Mouse (Mus musculus) forebrain, postnatal 0 days (tissue): ENCODE results near the gene Fga. TPM values are rescaled to one million over a fixed set of nuclear protein-coding genes. Genes with fewer than 3 reads are reported as not detected.

Experiments
- ATAC-seq: fragments of 200-750 bp; cut with Nextera tagmentation; 2 replicates; pipeline ENCODE4 v1.8.0; 2017; ENCODE audit warnings: mild to moderate bottlenecking, moderate library complexity
- DNase-seq: peaks from one replicate; pipeline ENCODE4 v3.0.0-alpha.2; 2015
- H3K27ac ChIP-seq: fragments of 300-500 bp; sonication (generic); 2 replicates; pipeline ENCODE4 v1.5.1; 2014; ENCODE audit warnings: low read depth, mild to moderate bottlenecking, antibody characterized with exemption, low read length, moderate library complexity, mixed read lengths
- H3K27me3 ChIP-seq: fragments of 300-500 bp; sonication (generic); 2 replicates; pipeline ENCODE4 v1.6.1; 2014; ENCODE audit warnings: mild to moderate bottlenecking, low read length, mixed read lengths; ENCODE audit not compliant: insufficient read depth
- H3K36me3 ChIP-seq: fragments of 300-500 bp; sonication (generic); 2 replicates; pipeline ENCODE4 v1.6.1; 2014; ENCODE audit warnings: mild to moderate bottlenecking, moderate library complexity; ENCODE audit not compliant: insufficient read depth
- H3K4me1 ChIP-seq: fragments of 300-500 bp; sonication (generic); 2 replicates; pipeline ENCODE4 v1.6.1; 2014; ENCODE audit warnings: antibody characterized with exemption; ENCODE audit not compliant: insufficient read depth
- H3K4me2 ChIP-seq: fragments of 300-500 bp; sonication (generic); 2 replicates; pipeline ENCODE4 v1.6.1; 2014; ENCODE audit warnings: low read depth, mild to moderate bottlenecking, moderate library complexity
- H3K4me3 ChIP-seq: fragments of 300-500 bp; sonication (generic); 2 replicates; pipeline ENCODE4 v1.5.1; 2014; ENCODE audit warnings: low read depth, low read length, mixed read lengths
- H3K9ac ChIP-seq: fragments of 300-500 bp; sonication (generic); 2 replicates; pipeline ENCODE4 v1.6.1; 2014; ENCODE audit warnings: mild to moderate bottlenecking
- H3K9me3 ChIP-seq: fragments of 300-500 bp; sonication (generic); 2 replicates; pipeline ENCODE4 v1.6.1; 2016; ENCODE audit warnings: low read length
- CTCF ChIP-seq: sonication (generic); IDR thresholded peaks from 2 replicates; pipeline ENCODE4 v1.5.1; 2016; ENCODE audit warnings: antibody characterized with exemption, control low read depth, low read depth
- WGBS: fragments of 180-500 bp; shearing (Covaris S2); extraction: QIAGEN DNeasy Blood & Tissue Kit; methylation state at CpG from one replicate; pipeline ENCODE4 v1.1.7; 2014; 5-methylcytosine and 5-hydroxymethylcytosine counted together
- polyA plus RNA-seq: library from polyadenylated mRNA; unstranded; fragments of >200 nt; fragmentation: Nextera tagmentation; extraction: Ambion mirVana; gene quantifications from 2 replicates; pipeline ENCODE4 v1.2.1, GENCODE M21; 2015
- total RNA-seq: library from RNA; depleted of rRNA; stranded (reverse); fragments of >200 nt; gene quantifications from 2 replicates; pipeline ENCODE4 v1.2.3, GENCODE M21; 2014; rRNA removed

Fga gene
- total RNA-seq, result 0.38 TPM in 1 of 2 replicates, not detected in the other
- polyA plus RNA-seq, result 0.10 TPM in 1 of 2 replicates, not detected in the other

- Histone ChIP-seq H3K36me3 (no peaks in the 10 kb centered on the region), H3K9me3 (no peaks in the 10 kb centered on the region), H3K27me3 (no peaks in the 10 kb centered on the region), H3K4me1 (no peaks in the 10 kb centered on the region), H3K4me3 (no peak within 1 kb of the TSS), H3K9ac (no peak within 1 kb of the TSS), H3K4me2 (no peak within 1 kb of the TSS), H3K27ac (no peak within 1 kb of the TSS)
- no peak for DNase-seq
- WGBS, result 80% methylated on average over 9 of the region's 9 CpGs
- ATAC-seq, result no peak
- TF ChIP-seq CTCF, result no peak
Measured at GRCm38 (mm10) chr3:83025475-83026301, at the start of gene Fga. Gene Fga (plus strand): TSS chr3:83026076.

- no peaks in the 10 kb centered on the region for H3K9me3 ChIP-seq
- TF ChIP-seq CTCF, result no peak
- ATAC-seq (peak; percentile 18), DNase-seq (peak; percentile 25)
- H3K4me2 ChIP-seq, result no peak overlapping the region
- no peak overlapping the region for H3K9ac ChIP-seq
- WGBS, result 64% methylated on average over 6 of the region's 6 CpGs
- no peak overlapping the region for H3K27ac ChIP-seq
- H3K27me3 ChIP-seq, result no peaks in the 10 kb centered on the region
- no peaks in the 10 kb centered on the region for H3K36me3 ChIP-seq
- no peak overlapping the region for H3K4me3 ChIP-seq
- H3K4me1 ChIP-seq, result no peaks in the 10 kb centered on the region
Measured at GRCm38 (mm10) chr3:82980818-82981217, 45.1 kb upstream of the Fga start.

GRCm38 (mm10) chr3:82981861-82982260, 44.0 kb upstream of the Fga start:
- Histone ChIP-seq H3K27ac (no peak overlapping the region), H3K4me3 (no peak overlapping the region), H3K36me3 (no peaks in the 10 kb centered on the region), H3K9me3 (no peaks in the 10 kb centered on the region), H3K27me3 (no peaks in the 10 kb centered on the region), H3K9ac (no peak overlapping the region), H3K4me2 (no peak overlapping the region), H3K4me1 (no peaks in the 10 kb centered on the region)
- ATAC-seq (no peak), DNase-seq (no peak)
- TF ChIP-seq CTCF, result no peak
- WGBS, result 54% methylated on average over 8 of the region's 8 CpGs

- no peak overlapping the region for H3K27ac ChIP-seq
- no peak for DNase-seq
- WGBS, result 82% methylated on average over 2 of the region's 2 CpGs
- no peak overlapping the region for H3K4me2 ChIP-seq
- no peaks in the 10 kb centered on the region for H3K9me3 ChIP-seq
- no peak for ATAC-seq
- no peaks in the 10 kb centered on the region for H3K27me3 ChIP-seq
- H3K4me1 ChIP-seq, result no peaks in the 10 kb centered on the region
- TF ChIP-seq CTCF, result peak; percentile 30; the same call in 1 of the 2 replicates
- no peaks in the 10 kb centered on the region for H3K36me3 ChIP-seq
- no peak overlapping the region for H3K4me3 ChIP-seq
- H3K9ac ChIP-seq, result no peak overlapping the region
Measured at GRCm38 (mm10) chr3:82984840-82985239, 41.0 kb upstream of the Fga start.

GRCm38 (mm10) chr3:82991963-82992362, 33.9 kb upstream of the Fga start:
- Histone ChIP-seq H3K9me3 (no peaks in the 10 kb centered on the region), H3K9ac (no peak overlapping the region), H3K36me3 (no peaks in the 10 kb centered on the region), H3K4me2 (no peak overlapping the region), H3K4me3 (no peak overlapping the region), H3K27me3 (peaks cover 3% of the 10 kb centered on the region; the same call in 1 of the 2 replicates), H3K27ac (no peak overlapping the region), H3K4me1 (peaks cover 5% of the 10 kb centered on the region; the same call in 1 of the 2 replicates)
- 85% methylated on average over 12 of the region's 12 CpGs for WGBS
- TF ChIP-seq CTCF, result no peak
- ATAC-seq (no peak), DNase-seq (no peak)

GRCm38 (mm10) chr3:82992956-82993355, 32.9 kb upstream of the Fga start:
- 93% methylated on average over 6 of the region's 6 CpGs for WGBS
- H3K9ac ChIP-seq, result no peak overlapping the region
- no peak for ATAC-seq
- TF ChIP-seq CTCF, result no peak
- H3K36me3 ChIP-seq, result no peaks in the 10 kb centered on the region
- H3K27ac ChIP-seq, result no peak overlapping the region
- no peak for DNase-seq
- no peak overlapping the region for H3K4me3 ChIP-seq
- H3K4me1 ChIP-seq, result peaks cover 5% of the 10 kb centered on the region; the same call in 1 of the 2 replicates
- no peaks in the 10 kb centered on the region for H3K9me3 ChIP-seq
- H3K4me2 ChIP-seq, result no peak overlapping the region
- peaks cover 3% of the 10 kb centered on the region; the same call in 1 of the 2 replicates for H3K27me3 ChIP-seq

- H3K36me3 ChIP-seq, result no peaks in the 10 kb centered on the region
- H3K9ac ChIP-seq, result 0 out of 2 replicates have a peak overlapping the region, but pooled peaks have one; percentile 14
- 3% methylated on average over 24 of the region's 24 CpGs for WGBS
- H3K27me3 ChIP-seq, result peaks cover 3% of the 10 kb centered on the region; the same call in 1 of the 2 replicates
- H3K4me2 ChIP-seq, result peak overlapping the region; percentile 41
- ATAC-seq (peak; percentile 50), DNase-seq (peak; percentile 50)
- TF ChIP-seq CTCF, result peak; percentile 68
- no peak overlapping the region for H3K27ac ChIP-seq
- no peaks in the 10 kb centered on the region for H3K9me3 ChIP-seq
- no peak overlapping the region for H3K4me3 ChIP-seq
- H3K4me1 ChIP-seq, result peaks cover 5% of the 10 kb centered on the region; the same call in 1 of the 2 replicates
Measured at GRCm38 (mm10) chr3:82995368-82995767, 30.5 kb upstream of the Fga start.
